Mouse (Mus musculus): Measurements from ENCODE around the gene Gart.

GRCm38 (mm10) chr16:91592162-91592561 is 54.6 kb downstream of the Gart start:
- TF ChIP-seq CTCF (IDR thresholded peaks at IDR 0.05 in 2 of 3, conservative IDR thresholded peaks at IDR 0.05 in 1 of 3; ENCODE audit: control insufficient read depth in 1 of 3, insufficient read depth in 1 of 3, low read depth in 2 of 3, low read length in 3 of 3, poor library complexity in 1 of 3, severe bottlenecking in 1 of 3) (no peak), TAL1 (IDR thresholded peaks at IDR 0.05; ENCODE audit: low read length) (no peak), E2F4 (IDR thresholded peaks at IDR 0.05; ENCODE audit: borderline replicate concordance, low read depth, low read length) (no peak), RCOR1 (IDR thresholded peaks at IDR 0.05; ENCODE audit: low read depth, low read length) (no peak), USF1 (IDR thresholded peaks at IDR 0.05; ENCODE audit: low read depth, low read length) (no peak), POLR2A (IDR thresholded peaks at IDR 0.05; ENCODE audit: control insufficient read depth in 1 of 2, insufficient read depth in 1 of 2, low read depth in 1 of 2, low read length in 2 of 2, poor library complexity in 1 of 2) (no peak), KAT2A (conservative IDR thresholded peaks at IDR 0.05; ENCODE audit: low read depth, low read length) (no peak), EP300 (IDR thresholded peaks at IDR 0.05; ENCODE audit: low read depth in 1 of 2, low read length in 2 of 2) (no peak), GATA1 (IDR thresholded peaks at IDR 0.05; ENCODE audit: low read depth, low read length) (no peak), ETS1 (IDR thresholded peaks at IDR 0.05; ENCODE audit: low read depth, low read length) (no peak)
